Mouse (Mus musculus) small intestine, adult 2 months (tissue): ENCODE data around the gene Cerk.

Source experiments
- CTCF ChIP-seq: fragments of 200-500 bp; IDR thresholded peaks from 2 replicates; pipeline ENCODE4 v1.5.1; 2012; ENCODE audit warnings: low read depth, mild to moderate bottlenecking, control low read depth, inconsistent platforms, low read length, moderate library complexity, mixed read lengths; ENCODE audit not compliant: insufficient replicate concordance, insufficient read length; ENCODE audit errors: extremely low read depth
- POLR2A ChIP-seq: fragments of 200-500 bp; IDR thresholded peaks from 2 replicates; pipeline ENCODE4 v1.6.1; 2012; ENCODE audit warnings: low read depth, mild to moderate bottlenecking, control low read depth, inconsistent platforms, low read length, moderate library complexity

DNA sequence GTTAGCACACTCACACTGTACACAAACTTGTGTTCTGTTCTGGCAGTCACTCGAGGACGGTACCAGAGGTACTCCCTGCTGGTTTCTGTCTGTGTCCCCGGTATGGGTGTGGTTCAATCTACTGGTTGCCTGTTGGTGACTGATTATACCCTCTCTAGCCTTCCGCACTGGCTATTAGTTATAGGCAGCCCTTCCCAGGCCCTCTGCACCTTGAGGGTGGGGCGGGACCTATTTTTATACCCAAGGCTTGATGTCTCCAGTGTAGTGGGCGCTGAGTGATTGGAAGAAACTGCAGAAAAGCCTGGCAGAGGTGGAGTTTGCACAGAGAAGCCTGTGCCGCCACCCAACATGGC lies 80.6 kb downstream of the Cerk start:
- TF ChIP-seq POLR2A = no peak
- TF ChIP-seq CTCF = no peak
